Mouse (Mus musculus) embryonic facial prominence, embryonic 14.5 days (tissue): ENCODE measurements around the gene Timp2. TPM values are rescaled to one million over a fixed set of nuclear protein-coding genes. Genes with fewer than 3 reads are reported as not detected.

Experiments used
- ATAC-seq: fragments of 200-750 bp; cut with Nextera tagmentation; 2 replicates; pipeline ENCODE4 v1.8.0; 2017; ENCODE audit warnings: low read depth, moderate number of reproducible peaks, moderate TSS enrichment
- DNase-seq: peaks from one replicate; pipeline ENCODE4 v3.0.0-alpha.2; 2015; ENCODE audit warnings: low spot score
- H3K27ac ChIP-seq: fragments of 300-500 bp; sonication (generic); replicated peaks from 2 replicates; pipeline ENCODE4 v1.5.1; 2014; ENCODE audit warnings: low read depth, mild to moderate bottlenecking, low read length, moderate library complexity
- H3K27me3 ChIP-seq: fragments of 300-500 bp; sonication (generic); replicated peaks from 2 replicates; pipeline ENCODE4 v1.6.1; 2014; ENCODE audit warnings: low read length; ENCODE audit not compliant: control insufficient read depth, insufficient read depth
- H3K36me3 ChIP-seq: fragments of 300-500 bp; sonication (generic); 2 replicates; pipeline ENCODE4 v1.6.1; 2014; ENCODE audit warnings: low read length, mixed read lengths; ENCODE audit not compliant: control insufficient read depth, insufficient read depth
- H3K4me1 ChIP-seq: fragments of 300-500 bp; sonication (generic); 2 replicates; pipeline ENCODE4 v1.6.1; 2014; ENCODE audit warnings: antibody characterized with exemption, low read length; ENCODE audit not compliant: control insufficient read depth, insufficient read depth
- H3K4me2 ChIP-seq: fragments of 300-500 bp; sonication (generic); 2 replicates; pipeline ENCODE4 v1.6.1; 2014; ENCODE audit warnings: low read depth, mild to moderate bottlenecking, low read length, moderate library complexity, mixed read lengths
- H3K4me3 ChIP-seq: fragments of 300-500 bp; sonication (generic); 2 replicates; pipeline ENCODE4 v1.5.1; 2014; ENCODE audit warnings: low read depth, mild to moderate bottlenecking, low read length
- H3K9ac ChIP-seq: fragments of 300-500 bp; sonication (generic); 2 replicates; pipeline ENCODE4 v1.6.1; 2014; ENCODE audit warnings: low read depth, mild to moderate bottlenecking, low read length, moderate library complexity, mixed read lengths
- H3K9me3 ChIP-seq: fragments of 300-500 bp; sonication (generic); 2 replicates; pipeline ENCODE4 v1.6.1; 2016; ENCODE audit warnings: low read length; ENCODE audit not compliant: control insufficient read depth
- WGBS: fragments of 180-500 bp; shearing (Covaris S2); extraction: QIAGEN DNeasy Blood & Tissue Kit; methylation state at CpG from one replicate; pipeline ENCODE4 v1.1.7; 2014; 5-methylcytosine and 5-hydroxymethylcytosine counted together
- polyA plus RNA-seq: library from polyadenylated mRNA; unstranded; fragments of >200 nt; fragmentation: Nextera tagmentation; extraction: Ambion mirVana; gene quantifications from 2 replicates; pipeline ENCODE4 v1.2.1, GENCODE M21; 2014

The Timp2 gene
- polyA plus RNA-seq, 1 experiment from 2014 or later: 196 TPM

DNA sequence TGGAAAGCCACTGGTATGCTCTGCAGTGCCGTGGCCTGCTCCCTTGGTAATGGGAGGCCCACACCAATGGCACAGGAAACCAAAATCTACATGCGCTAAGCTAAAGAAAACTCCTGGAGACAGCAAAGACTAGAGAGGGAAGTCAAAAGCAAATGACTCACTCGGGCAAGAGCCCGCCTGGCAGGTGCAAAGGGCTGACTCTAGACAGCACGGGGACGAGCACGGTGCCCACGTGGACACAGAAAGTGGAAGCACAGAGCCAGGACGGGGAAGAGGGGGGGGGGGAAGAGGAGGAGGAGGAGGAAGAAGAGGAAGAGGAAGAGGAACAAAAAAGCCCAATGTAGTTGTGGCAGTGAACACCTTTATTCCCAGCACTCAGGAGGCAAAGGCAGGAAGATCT lies 80.4 kb downstream of the Timp2 start:
- no peak overlapping the region for H3K4me3 ChIP-seq
- no peak overlapping the region for H3K4me2 ChIP-seq
- peaks cover 98% of the 10 kb centered on the region for H3K36me3 ChIP-seq
- H3K27me3 ChIP-seq: no peaks in the 10 kb centered on the region
- no peak for ATAC-seq
- H3K9me3 ChIP-seq: no peaks in the 10 kb centered on the region
- DNase-seq: no peak
- no peak overlapping the region for H3K9ac ChIP-seq
- no peak overlapping the region for H3K27ac ChIP-seq
- 91% methylated on average over 9 of the region's 9 CpGs for WGBS
- H3K4me1 ChIP-seq: no peaks in the 10 kb centered on the region

GRCm38 (mm10) chr11:118269827-118270226 lies 85.7 kb downstream of the Timp2 start:
- Histone ChIP-seq H3K4me2 (no peak overlapping the region), H3K4me1 (no peaks in the 10 kb centered on the region), H3K27me3 (no peaks in the 10 kb centered on the region), H3K36me3 (peaks cover 98% of the 10 kb centered on the region), H3K9me3 (no peaks in the 10 kb centered on the region), H3K9ac (no peak overlapping the region), H3K4me3 (no peak overlapping the region), H3K27ac (no peak overlapping the region)
- DNase-seq: no peak
- no peak for ATAC-seq
- WGBS: 85% methylated on average over 3 of the region's 3 CpGs

DNA sequence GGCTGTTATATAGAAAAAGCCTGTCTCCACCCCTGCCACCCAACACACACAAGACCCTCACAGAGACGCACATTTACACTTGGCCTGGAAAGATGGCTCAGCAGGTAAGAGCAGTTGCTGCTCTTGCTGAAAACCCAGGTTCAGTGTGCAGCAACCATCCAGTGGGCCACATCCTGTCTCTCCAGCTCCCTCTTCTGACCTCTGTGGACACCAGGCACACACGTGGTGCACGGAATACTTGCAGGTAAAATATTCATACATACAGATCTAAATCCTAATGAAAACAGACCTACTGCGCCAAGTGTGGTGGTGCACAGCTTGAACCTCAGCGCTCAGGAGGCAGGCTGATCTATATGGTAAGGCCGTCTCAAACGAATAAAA lies 88.9 kb downstream of the Timp2 start:
- H3K9ac ChIP-seq: no peak overlapping the region
- H3K4me2 ChIP-seq: no peak overlapping the region
- H3K4me1 ChIP-seq: no peaks in the 10 kb centered on the region
- H3K36me3 ChIP-seq: peaks cover 98% of the 10 kb centered on the region
- no peak overlapping the region for H3K27ac ChIP-seq
- WGBS: 87% methylated on average over 7 of the region's 7 CpGs
- H3K27me3 ChIP-seq: no peaks in the 10 kb centered on the region
- no peaks in the 10 kb centered on the region for H3K9me3 ChIP-seq
- H3K4me3 ChIP-seq: no peak overlapping the region
- DNase-seq: no peak
- ATAC-seq: no peak

GRCm38 (mm10) chr11:118266044-118266665 lies 89.4 kb downstream of the Timp2 start:
- ATAC-seq (no peak), DNase-seq (no peak)
- Histone ChIP-seq H3K4me1 (no peaks in the 10 kb centered on the region), H3K9ac (no peak overlapping the region), H3K4me2 (no peak overlapping the region), H3K27ac (no peak overlapping the region), H3K27me3 (no peaks in the 10 kb centered on the region), H3K9me3 (no peaks in the 10 kb centered on the region), H3K36me3 (peaks cover 98% of the 10 kb centered on the region), H3K4me3 (no peak overlapping the region)
- 93% methylated on average over 10 of the region's 10 CpGs for WGBS

GRCm38 (mm10) chr11:118265621-118266020 lies 89.9 kb downstream of the Timp2 start:
- no peak for DNase-seq
- Histone ChIP-seq H3K4me1 (no peaks in the 10 kb centered on the region), H3K36me3 (peaks cover 99% of the 10 kb centered on the region), H3K27me3 (no peaks in the 10 kb centered on the region), H3K9ac (no peak overlapping the region), H3K27ac (no peak overlapping the region), H3K4me2 (no peak overlapping the region), H3K9me3 (no peaks in the 10 kb centered on the region), H3K4me3 (no peak overlapping the region)
- no peak for ATAC-seq
- 87% methylated on average over 11 of the region's 11 CpGs for WGBS

GRCm38 (mm10) chr11:118263146-118263545 lies 92.4 kb downstream of the Timp2 start:
- WGBS: 97% methylated on average over 5 of the region's 5 CpGs
- Histone ChIP-seq H3K27ac (no peak overlapping the region), H3K4me3 (no peak overlapping the region), H3K36me3 (peaks cover 99% of the 10 kb centered on the region), H3K27me3 (no peaks in the 10 kb centered on the region), H3K9ac (no peak overlapping the region), H3K4me1 (no peaks in the 10 kb centered on the region), H3K9me3 (no peaks in the 10 kb centered on the region), H3K4me2 (no peak overlapping the region)
- DNase-seq (no peak), ATAC-seq (no peak)

DNA sequence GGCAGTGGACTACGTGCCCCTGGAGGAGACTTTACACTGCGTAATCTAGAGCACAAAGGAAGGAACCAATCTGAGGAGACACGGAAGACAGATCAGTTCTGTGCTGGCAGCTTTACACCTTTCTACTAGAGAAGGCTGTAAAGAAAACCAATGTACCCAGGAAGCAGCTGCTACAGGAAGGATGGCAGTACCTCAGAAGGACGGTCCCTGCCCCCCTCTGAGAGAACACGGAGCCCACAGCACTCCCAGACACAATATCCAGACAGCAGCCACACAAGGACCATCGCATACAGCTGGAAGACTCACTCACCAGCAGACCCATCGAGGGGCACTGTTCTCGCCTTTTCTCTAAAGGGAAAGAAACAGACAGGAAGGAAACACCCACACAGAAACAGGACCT lies 95.5 kb downstream of the Timp2 start:
- Histone ChIP-seq H3K4me3 (no peak overlapping the region), H3K27me3 (no peaks in the 10 kb centered on the region), H3K4me2 (no peak overlapping the region), H3K9me3 (no peaks in the 10 kb centered on the region), H3K27ac (no peak overlapping the region), H3K9ac (no peak overlapping the region), H3K36me3 (peaks cover 83% of the 10 kb centered on the region), H3K4me1 (no peaks in the 10 kb centered on the region)
- DNase-seq: no peak
- ATAC-seq: no peak
- WGBS: 92% methylated on average over 8 of the region's 8 CpGs

DNA sequence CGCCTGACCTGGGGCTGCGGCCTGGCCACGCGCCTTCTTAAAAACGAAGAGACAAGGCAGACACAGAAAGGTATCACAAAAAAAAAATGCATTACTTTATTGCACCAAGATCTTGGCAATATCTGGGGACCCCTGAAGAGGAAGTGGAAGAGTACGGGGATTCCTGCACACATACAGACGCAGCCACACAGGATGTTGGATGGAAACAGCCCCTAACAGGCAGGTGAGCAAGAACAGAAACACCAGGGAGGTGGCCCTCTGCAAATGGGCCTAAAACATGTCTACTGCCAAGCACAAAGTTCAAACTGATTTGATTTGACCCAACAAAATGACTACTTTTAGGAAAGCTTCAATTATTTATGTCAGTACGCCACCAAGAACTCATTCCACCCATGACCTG lies 96.0 kb downstream of the Timp2 start:
- H3K27me3 ChIP-seq: no peaks in the 10 kb centered on the region
- DNase-seq (no peak), ATAC-seq (no peak)
- peaks cover 4% of the 10 kb centered on the region for H3K4me1 ChIP-seq
- WGBS: 92% methylated on average over 8 of the region's 8 CpGs
- no peak overlapping the region for H3K9ac ChIP-seq
- peaks cover 78% of the 10 kb centered on the region for H3K36me3 ChIP-seq
- no peaks in the 10 kb centered on the region for H3K9me3 ChIP-seq
- no peak overlapping the region for H3K4me3 ChIP-seq
- H3K27ac ChIP-seq: no peak overlapping the region
- H3K4me2 ChIP-seq: no peak overlapping the region

DNA sequence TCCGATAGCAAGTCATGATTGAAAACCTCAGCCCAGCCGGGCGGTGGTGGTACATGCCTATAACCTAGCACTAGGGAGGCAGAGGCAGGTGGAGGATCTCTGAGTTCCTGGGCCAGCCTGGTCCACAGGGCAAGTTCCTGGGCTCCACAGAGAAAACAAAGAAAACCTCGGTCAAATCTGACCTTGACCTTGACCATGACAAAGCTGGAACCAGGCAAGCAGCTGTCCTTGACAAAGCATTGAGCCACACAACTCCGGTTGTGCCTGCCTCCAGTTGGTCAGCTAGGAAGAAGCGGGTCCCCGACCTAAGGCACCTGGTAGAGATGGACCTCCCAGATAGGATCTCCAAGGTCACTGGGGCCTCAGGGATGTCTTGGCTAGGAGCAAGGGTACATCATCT lies 99.2 kb downstream of the Timp2 start:
- H3K4me3 ChIP-seq: no peak overlapping the region
- H3K9me3 ChIP-seq: no peaks in the 10 kb centered on the region
- no peak overlapping the region for H3K9ac ChIP-seq
- no peak for DNase-seq
- H3K27me3 ChIP-seq: no peaks in the 10 kb centered on the region
- H3K4me2 ChIP-seq: no peak overlapping the region
- WGBS: 90% methylated on average over 7 of the region's 7 CpGs
- peaks cover 46% of the 10 kb centered on the region for H3K36me3 ChIP-seq
- H3K27ac ChIP-seq: no peak overlapping the region
- peaks cover 17% of the 10 kb centered on the region for H3K4me1 ChIP-seq
- ATAC-seq: no peak
